Mouse (Mus musculus) small intestine, adult 10 weeks (tissue): ENCODE measurements around the gene Ptprs. TPM values are rescaled to one million over a fixed set of nuclear protein-coding genes. Genes with fewer than 3 reads are reported as not detected.

Experiments used
- polyA plus RNA-seq: library from polyadenylated mRNA; stranded (reverse); fragments of 350-450 nt; fragmentation: Illumina TruSeq; extraction: RNeasy Lipid Tissue Mini Kit (QIAGEN cat#74804); gene quantifications from one replicate; pipeline ENCODE4 v1.2.3, GENCODE M21; 2014; ENCODE audit warnings: low replicate concordance

Gene Ptprs
- polyA plus RNA-seq = 0.37 TPM

GRCm38 (mm10) chr17:56476402-56476752, at the start of gene Ptprs:
Gene Ptprs, minus strand, starts transcription at chr17:56476483.

GRCm38 (mm10) chr17:56512310-56512709, 36.0 kb upstream of the Ptprs start, which contains the start of gene Znrf4:
Gene Znrf4, minus strand, starts transcription at chr17:56512431.

Other genes with a start within 250 kb of the Ptprs start
- gene Fem1a, start 219.7 kb downstream of the Ptprs start, polyA plus RNA-seq = 2.2 TPM
- 0.63 TPM for gene Ticam1, start 199.7 kb downstream of the Ptprs start, polyA plus RNA-seq
- 90.5 TPM for gene Plin3, start 183.6 kb downstream of the Ptprs start, polyA plus RNA-seq
- gene Arrdc5, start 176.2 kb downstream of the Ptprs start, polyA plus RNA-seq = not detected
- 12.6 TPM for gene Uhrf1, start 173.2 kb downstream of the Ptprs start, polyA plus RNA-seq
- 0.52 TPM for gene Kdm4b, start 150.4 kb downstream of the Ptprs start, polyA plus RNA-seq
- gene Znrf4, start 35.9 kb upstream of the Ptprs start, polyA plus RNA-seq = not detected
- 0.45 TPM for gene Gm20219, start 77.9 kb upstream of the Ptprs start, polyA plus RNA-seq
- gene Safb2, start 108.1 kb upstream of the Ptprs start, polyA plus RNA-seq = 33.0 TPM
- 8.7 TPM for gene Safb, start 108.3 kb upstream of the Ptprs start, polyA plus RNA-seq
- gene 2410015M20Rik, start 133.3 kb upstream of the Ptprs start, polyA plus RNA-seq = 1.7 TPM
- gene Rpl36, start 136.9 kb upstream of the Ptprs start, polyA plus RNA-seq = not detected
- 1.2 TPM for gene Lonp1, start 150.4 kb upstream of the Ptprs start, polyA plus RNA-seq
- 0.26 TPM for gene Catsperd, start 151.7 kb upstream of the Ptprs start, polyA plus RNA-seq
- 0.89 TPM for gene Ranbp3, start 196.8 kb upstream of the Ptprs start, polyA plus RNA-seq
- gene Ndufa11, start 241.3 kb upstream of the Ptprs start, polyA plus RNA-seq = not detected
- gene Vmac, start 241.5 kb upstream of the Ptprs start, polyA plus RNA-seq = 3.3 TPM